Mouse (Mus musculus) heart, embryonic 10.5 days (tissue): ENCODE data around the gene Sult6b1. TPM values are rescaled to one million over a fixed set of nuclear protein-coding genes. Genes with fewer than 3 reads are reported as not detected.

Experiments used
- DNase-seq: peaks from one replicate; pipeline ENCODE4 v3.0.0-alpha.2; 2017; ENCODE audit warnings: low spot score
- H3K27ac ChIP-seq: fragments of 300-500 bp; sonication (generic); 2 replicates; pipeline ENCODE4 v1.5.1; 2016; ENCODE audit warnings: mild to moderate bottlenecking
- H3K27me3 ChIP-seq: fragments of 300-500 bp; sonication (generic); 2 replicates; pipeline ENCODE4 v1.6.1; 2016; ENCODE audit warnings: mild to moderate bottlenecking; ENCODE audit not compliant: poor library complexity, insufficient read depth, severe bottlenecking
- H3K36me3 ChIP-seq: fragments of 300-500 bp; sonication (generic); 2 replicates; pipeline ENCODE4 v1.6.1; 2016; ENCODE audit warnings: mild to moderate bottlenecking, moderate library complexity
- H3K4me1 ChIP-seq: fragments of 300-500 bp; sonication (generic); 2 replicates; pipeline ENCODE4 v1.6.1; 2016; ENCODE audit warnings: mild to moderate bottlenecking
- H3K4me3 ChIP-seq: fragments of 300-500 bp; sonication (generic); 2 replicates; pipeline ENCODE4 v1.5.1; 2016; ENCODE audit warnings: mild to moderate bottlenecking, moderate library complexity
- H3K9me3 ChIP-seq: fragments of 300-500 bp; sonication (generic); 2 replicates; pipeline ENCODE4 v1.6.1; 2016; ENCODE audit warnings: mild to moderate bottlenecking, moderate library complexity
- WGBS: fragments of 180-500 bp; shearing (Covaris S2); methylation state at CpG from one replicate; pipeline ENCODE4 v1.1.7; 2016; 5-methylcytosine and 5-hydroxymethylcytosine counted together
- polyA plus RNA-seq: library from polyadenylated mRNA; unstranded; fragments of >200 nt; fragmentation: Nextera tagmentation; extraction: Ambion mirVana; gene quantifications from 2 replicates; pipeline ENCODE4 v1.2.1, GENCODE M21; 2016

Gene Sult6b1
- polyA plus RNA-seq, 1 experiment from 2014 or later: 0.10 TPM

- H3K4me3 ChIP-seq: no peak overlapping the region
- H3K27me3 ChIP-seq: no peaks in the 10 kb centered on the region
- H3K36me3 ChIP-seq: peaks cover 8% of the 10 kb centered on the region
- 67% methylated on average over 3 of the region's 3 CpGs for WGBS
- no peak for DNase-seq
- H3K4me1 ChIP-seq: peaks cover 12% of the 10 kb centered on the region
- no peak overlapping the region for H3K27ac ChIP-seq
- H3K9me3 ChIP-seq: no peaks in the 10 kb centered on the region
Measured at GRCm38 (mm10) chr17:78913921-78914320, 7.1 kb upstream of the Sult6b1 start.

DNA sequence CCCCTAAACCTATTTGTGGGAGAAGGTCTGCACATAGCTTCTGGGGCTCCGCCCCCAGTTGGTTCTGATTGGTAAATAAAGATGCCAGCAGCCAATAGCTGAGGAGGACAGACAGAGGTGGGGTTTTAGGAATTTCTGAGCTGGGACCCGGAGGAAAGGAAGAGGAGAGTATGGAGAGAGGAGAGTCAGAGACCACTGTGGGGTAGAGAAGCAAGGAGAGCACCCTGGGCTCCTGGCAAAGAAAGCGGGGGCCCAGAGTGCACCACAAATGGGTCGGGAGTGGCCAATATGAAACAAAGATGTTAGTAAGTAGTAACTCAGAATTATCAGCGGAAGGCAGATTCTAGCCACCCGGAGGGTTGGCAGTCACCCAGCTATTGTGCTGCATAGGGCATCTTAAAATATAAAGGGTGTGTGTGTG, 6.1 kb upstream of the Sult6b1 start:
- no peaks in the 10 kb centered on the region for H3K27me3 ChIP-seq
- peaks cover 12% of the 10 kb centered on the region for H3K4me1 ChIP-seq
- 22% methylated on average over 6 of the region's 6 CpGs for WGBS
- H3K36me3 ChIP-seq: no peaks in the 10 kb centered on the region
- no peaks in the 10 kb centered on the region for H3K9me3 ChIP-seq
- peak overlapping the region; percentile 54 for H3K4me3 ChIP-seq
- H3K27ac ChIP-seq: peak overlapping the region; percentile 36; the same call in 1 of the 2 replicates
- DNase-seq: no peak

DNA sequence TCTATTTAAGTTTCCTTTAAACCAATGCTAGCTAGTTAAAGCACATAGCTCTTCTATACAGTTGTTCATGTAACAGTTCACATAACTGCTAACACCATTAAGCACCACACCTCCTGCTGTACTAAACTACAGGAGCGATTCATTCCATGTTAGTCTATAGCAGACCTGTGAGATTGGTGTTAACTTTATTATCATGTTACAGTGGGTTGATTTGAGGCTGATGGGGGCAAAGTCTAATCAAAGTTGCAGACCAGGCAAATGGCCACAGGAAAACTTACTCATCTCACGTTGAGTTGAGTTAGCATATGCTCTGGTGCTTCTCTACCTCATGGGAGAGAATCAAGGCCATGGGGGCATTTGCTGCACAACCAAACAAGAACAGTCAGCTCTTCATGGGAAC, 2.6 kb upstream of the Sult6b1 start:
- no peaks in the 10 kb centered on the region for H3K27me3 ChIP-seq
- DNase-seq: no peak
- no peak overlapping the region for H3K4me3 ChIP-seq
- H3K4me1 ChIP-seq: peaks cover 5% of the 10 kb centered on the region
- WGBS: 70% methylated on average over 2 of the region's 2 CpGs
- no peaks in the 10 kb centered on the region for H3K36me3 ChIP-seq
- no peak overlapping the region for H3K27ac ChIP-seq
- H3K9me3 ChIP-seq: no peaks in the 10 kb centered on the region

- Histone ChIP-seq H3K27ac (no peak overlapping the region), H3K27me3 (no peaks in the 10 kb centered on the region), H3K4me1 (no peaks in the 10 kb centered on the region), H3K9me3 (no peaks in the 10 kb centered on the region), H3K36me3 (no peaks in the 10 kb centered on the region), H3K4me3 (no peak overlapping the region)
- 64% methylated on average over 2 of the region's 2 CpGs for WGBS
- DNase-seq: no peak
Measured at GRCm38 (mm10) chr17:78903158-78903557, 3.6 kb downstream of the Sult6b1 start.

- DNase-seq: no peak
- H3K9me3 ChIP-seq: no peaks in the 10 kb centered on the region
- H3K4me1 ChIP-seq: no peaks in the 10 kb centered on the region
- H3K36me3 ChIP-seq: no peaks in the 10 kb centered on the region
- no peak overlapping the region for H3K4me3 ChIP-seq
- H3K27me3 ChIP-seq: no peaks in the 10 kb centered on the region
- WGBS: 38% methylated on average over 8 of the region's 8 CpGs
- H3K27ac ChIP-seq: no peak overlapping the region
Measured at GRCm38 (mm10) chr17:78895394-78895793, 11.4 kb downstream of the Sult6b1 start.

GRCm38 (mm10) chr17:78894991-78895390, 11.8 kb downstream of the Sult6b1 start:
- no peaks in the 10 kb centered on the region for H3K27me3 ChIP-seq
- no peak overlapping the region for H3K27ac ChIP-seq
- no peaks in the 10 kb centered on the region for H3K36me3 ChIP-seq
- WGBS: 82% methylated on average over 7 of the region's 7 CpGs
- H3K9me3 ChIP-seq: no peaks in the 10 kb centered on the region
- no peak overlapping the region for H3K4me3 ChIP-seq
- DNase-seq: no peak
- no peaks in the 10 kb centered on the region for H3K4me1 ChIP-seq

- Histone ChIP-seq H3K27ac (no peak overlapping the region), H3K4me1 (no peaks in the 10 kb centered on the region), H3K4me3 (no peak overlapping the region), H3K36me3 (no peaks in the 10 kb centered on the region), H3K9me3 (no peaks in the 10 kb centered on the region), H3K27me3 (no peaks in the 10 kb centered on the region)
- WGBS: 78% methylated on average over 9 of the region's 9 CpGs
- no peak for DNase-seq
Measured at GRCm38 (mm10) chr17:78891020-78891419, 15.8 kb downstream of the Sult6b1 start.

DNA sequence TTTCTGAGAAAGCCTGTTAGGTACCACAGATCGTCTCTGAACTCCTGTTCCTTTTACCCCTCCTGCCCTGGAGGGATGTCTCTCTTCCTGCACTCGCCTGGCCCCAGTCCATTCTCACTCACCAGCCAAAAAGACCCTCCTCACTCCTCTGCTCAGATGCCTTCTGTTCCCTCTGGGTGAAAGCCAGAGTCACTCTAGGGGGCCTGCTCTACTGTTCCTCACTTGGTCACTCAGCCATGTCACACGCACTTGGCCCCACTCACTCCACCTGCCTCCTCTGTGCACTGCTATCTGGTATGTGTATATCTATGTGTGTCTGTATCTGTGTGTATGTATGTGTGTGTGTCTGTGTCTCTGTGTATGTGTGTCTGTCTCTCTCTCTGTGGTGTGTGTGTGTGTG, 17.6 kb downstream of the Sult6b1 start:
- WGBS: 51% methylated on average over 3 of the region's 3 CpGs
- Histone ChIP-seq H3K4me3 (no peak overlapping the region), H3K9me3 (no peaks in the 10 kb centered on the region), H3K36me3 (no peaks in the 10 kb centered on the region), H3K27ac (no peak overlapping the region), H3K27me3 (no peaks in the 10 kb centered on the region), H3K4me1 (no peaks in the 10 kb centered on the region)
- no peak for DNase-seq

DNA sequence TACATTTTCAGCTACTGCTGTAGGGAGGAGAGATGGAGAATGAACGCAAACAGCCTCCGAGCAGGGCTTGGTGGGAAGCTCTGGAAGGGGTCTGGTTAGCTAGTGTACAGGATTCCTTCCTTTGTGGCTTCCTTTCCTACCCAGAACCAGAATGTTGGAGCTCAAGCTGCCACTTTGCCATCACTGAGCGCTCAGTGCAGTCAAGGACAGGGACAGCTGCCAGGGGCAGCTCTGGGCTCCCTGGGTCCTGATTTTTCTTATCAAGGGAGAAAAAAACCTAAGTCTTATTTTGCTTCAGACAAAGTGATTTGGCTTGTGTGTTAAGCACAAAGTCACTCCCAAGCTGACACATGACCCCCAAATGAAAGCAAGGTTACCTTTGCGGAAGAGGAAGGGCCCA, 18.2 kb downstream of the Sult6b1 start:
- no peaks in the 10 kb centered on the region for H3K4me1 ChIP-seq
- WGBS: 85% methylated on average over 4 of the region's 4 CpGs

DNA sequence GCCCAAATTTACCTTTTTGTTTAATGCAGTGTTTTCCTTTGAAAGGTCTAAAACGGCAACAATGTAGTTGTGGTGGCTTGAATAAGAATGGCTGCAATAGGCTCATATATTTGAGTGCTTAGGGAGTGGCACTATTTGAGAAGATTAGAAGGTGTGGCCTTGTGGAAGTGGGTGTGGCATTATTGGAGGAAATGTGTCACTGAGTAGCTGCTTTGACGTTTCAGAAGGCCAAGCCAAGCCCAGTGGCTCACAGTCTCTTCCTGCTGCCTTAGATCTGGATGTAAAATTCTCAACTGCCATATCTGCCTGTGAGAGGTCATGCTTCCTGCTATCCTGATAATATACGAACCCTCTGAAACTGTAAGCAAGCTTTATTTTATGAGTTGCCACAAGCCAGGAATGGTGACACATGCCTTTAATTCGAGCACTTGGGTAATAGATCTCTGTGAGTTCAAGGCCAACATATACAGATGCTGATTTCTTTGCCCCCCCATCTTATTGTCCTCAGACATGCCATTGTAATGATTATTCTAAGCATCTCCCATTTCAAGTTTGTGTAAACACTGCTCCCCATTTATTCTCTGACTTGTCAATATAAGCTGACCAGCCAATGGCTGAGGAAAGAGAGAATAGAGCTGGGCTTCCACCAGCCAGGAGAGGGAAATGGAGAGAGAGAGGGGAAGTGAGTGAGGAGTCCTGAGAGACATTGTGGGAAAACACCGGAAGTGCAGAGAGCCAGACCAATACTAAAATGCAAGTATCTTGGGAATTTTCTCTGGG, 21.3 kb downstream of the Sult6b1 start:
- WGBS: 73% methylated on average over 5 of the region's 5 CpGs
- H3K9me3 ChIP-seq: no peaks in the 10 kb centered on the region
- no peak overlapping the region for H3K27ac ChIP-seq
- peaks cover 17% of the 10 kb centered on the region for H3K4me1 ChIP-seq
- H3K4me3 ChIP-seq: no peak overlapping the region
- no peak for DNase-seq
- no peaks in the 10 kb centered on the region for H3K27me3 ChIP-seq
- no peaks in the 10 kb centered on the region for H3K36me3 ChIP-seq

More for the DNA sequence above, 18.2 kb downstream of the Sult6b1 start:
- H3K4me3 ChIP-seq: no peak overlapping the region
- no peak for DNase-seq
- no peaks in the 10 kb centered on the region for H3K27me3 ChIP-seq
- no peak overlapping the region for H3K27ac ChIP-seq
- no peaks in the 10 kb centered on the region for H3K9me3 ChIP-seq
- H3K36me3 ChIP-seq: no peaks in the 10 kb centered on the region

GRCm38 (mm10) chr17:78883291-78883690, 23.5 kb downstream of the Sult6b1 start:
- DNase-seq: no peak
- Histone ChIP-seq H3K9me3 (no peaks in the 10 kb centered on the region), H3K4me3 (no peak overlapping the region), H3K27me3 (no peaks in the 10 kb centered on the region), H3K36me3 (peaks cover 5% of the 10 kb centered on the region; the same call in 1 of the 2 replicates), H3K4me1 (peaks cover 17% of the 10 kb centered on the region), H3K27ac (no peak overlapping the region)
- WGBS: 77% methylated on average over 4 of the region's 4 CpGs

DNA sequence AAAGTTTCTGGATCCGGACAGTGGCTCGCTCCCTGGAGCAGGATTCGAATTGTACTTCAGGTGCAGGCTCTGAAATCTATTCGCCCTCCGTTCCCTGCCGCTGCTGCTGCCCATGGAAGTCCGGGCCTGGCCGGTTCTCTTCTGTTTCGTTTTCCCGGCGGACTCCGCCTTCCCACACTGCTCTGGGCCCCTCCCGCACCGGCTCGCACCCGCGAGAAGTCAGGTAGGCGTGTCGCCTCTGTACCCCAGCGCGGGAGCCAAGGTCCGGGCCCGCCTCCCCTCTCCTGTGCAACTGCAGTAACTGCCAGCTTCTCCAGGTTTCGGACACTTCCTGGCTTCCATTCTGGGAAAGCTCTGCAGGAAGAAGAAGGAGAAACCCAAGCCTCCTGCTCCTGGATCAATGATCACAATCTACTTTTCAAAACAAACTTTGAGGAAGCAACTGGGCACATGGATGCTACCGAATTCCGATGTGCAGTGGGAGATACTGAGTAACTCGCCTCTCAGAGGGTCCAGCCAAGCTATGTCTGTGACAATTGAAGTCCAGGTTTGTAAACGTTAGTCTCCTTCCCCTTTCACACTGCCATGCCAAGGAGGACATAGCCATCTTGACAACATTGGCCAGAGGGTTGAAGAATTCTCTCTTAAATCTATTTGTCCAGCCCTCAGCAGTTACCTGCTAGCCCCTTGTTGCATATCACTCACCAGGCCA, 24.2 kb downstream of the Sult6b1 start, which contains the start of gene Eif2ak2:
Gene Eif2ak2, minus strand, starts transcription at position 173 of the 712 bp plus-strand sequence.
- peak within 1 kb of the TSS; percentile 90 for H3K27ac ChIP-seq
- peak; percentile 96 for DNase-seq
- peaks cover 17% of the 10 kb centered on the region for H3K4me1 ChIP-seq
- 2% methylated on average over 28 of the region's 28 CpGs for WGBS
- no peaks in the 10 kb centered on the region for H3K9me3 ChIP-seq
- peak within 1 kb of the TSS; percentile 76 for H3K4me3 ChIP-seq
- H3K36me3 ChIP-seq: peaks cover 12% of the 10 kb centered on the region
- no peaks in the 10 kb centered on the region for H3K27me3 ChIP-seq

DNA sequence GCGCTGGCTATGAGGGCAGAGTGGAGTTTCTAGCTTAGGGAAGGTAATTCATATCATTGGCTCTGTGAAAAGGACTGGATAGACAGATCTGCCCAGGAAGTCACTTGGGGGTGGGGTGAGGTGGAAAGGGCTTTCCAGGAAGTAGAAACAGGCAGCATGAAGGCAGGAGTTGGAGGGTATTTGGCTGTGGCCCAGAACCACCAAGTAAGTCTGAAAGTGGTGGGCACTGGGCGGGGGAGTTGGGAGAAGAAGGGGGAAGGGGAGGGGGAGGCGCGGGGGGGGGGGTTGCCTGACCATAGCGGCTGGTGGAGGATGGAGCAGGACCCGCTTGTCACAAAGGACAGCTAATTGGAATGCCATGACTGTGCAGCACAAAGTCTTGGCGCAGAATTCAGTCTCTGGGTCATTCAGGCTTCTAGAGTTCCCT, 24.9 kb downstream of the Sult6b1 start:
- DNase-seq: no peak
- Histone ChIP-seq H3K36me3 (peaks cover 19% of the 10 kb centered on the region), H3K9me3 (no peaks in the 10 kb centered on the region), H3K27me3 (no peaks in the 10 kb centered on the region), H3K4me1 (peaks cover 17% of the 10 kb centered on the region), H3K4me3 (peak overlapping the region; percentile 76), H3K27ac (peak overlapping the region; percentile 90)
- 14% methylated on average over 4 of the region's 7 CpGs for WGBS
